Mouse (Mus musculus) liver, adult 2 months (tissue): ENCODE measurements around the gene Anxa3. TPM values are rescaled to one million over a fixed set of nuclear protein-coding genes. Genes with fewer than 3 reads are reported as not detected.

Experiments
- DNase-seq: peaks from one replicate; pipeline ENCODE4 v3.0.0-alpha.2; 2011; ENCODE audit warnings: low read depth, low spot score; ENCODE audit errors: extremely low read depth
- H3K27ac ChIP-seq: fragments of 200-500 bp; replicated peaks from 2 replicates; pipeline ENCODE4 v1.5.1; 2012; ENCODE audit warnings: low read depth, mild to moderate bottlenecking, control low read depth, inconsistent platforms, low read length; ENCODE audit not compliant: insufficient read depth
- H3K27me3 ChIP-seq: fragments of 200-500 bp; 2 replicates; pipeline ENCODE4 v1.6.1; 2012; ENCODE audit warnings: mild to moderate bottlenecking, moderate library complexity, low read length, inconsistent platforms; ENCODE audit not compliant: control insufficient read depth, insufficient read depth
- H3K36me3 ChIP-seq: fragments of 200-500 bp; 2 replicates; pipeline ENCODE4 v1.6.1; 2012; ENCODE audit warnings: low read length, inconsistent platforms; ENCODE audit not compliant: control insufficient read depth, insufficient read depth
- H3K4me1 ChIP-seq: fragments of 200-500 bp; 2 replicates; pipeline ENCODE4 v1.6.1; 2011; ENCODE audit warnings: low read length; ENCODE audit not compliant: control insufficient read depth, insufficient read depth
- H3K4me3 ChIP-seq: fragments of 200-500 bp; 2 replicates; pipeline ENCODE4 v1.5.1; 2011; ENCODE audit warnings: low read depth, mild to moderate bottlenecking, control low read depth, low read length, moderate library complexity; ENCODE audit not compliant: insufficient read depth
- H3K79me2 ChIP-seq: fragments of 200-500 bp; 2 replicates; pipeline ENCODE4 v1.6.1; 2012; ENCODE audit warnings: inconsistent platforms, mild to moderate bottlenecking, low read length, moderate library complexity; ENCODE audit not compliant: control insufficient read depth, insufficient read depth
- H3K9ac ChIP-seq: fragments of 200-500 bp; 2 replicates; pipeline ENCODE4 v1.6.1; 2012; ENCODE audit warnings: low read depth, mild to moderate bottlenecking, control low read depth, inconsistent platforms, low read length
- CTCF ChIP-seq: fragments of 200-500 bp; IDR thresholded peaks from 2 replicates; pipeline ENCODE4 v1.5.1; 2011; ENCODE audit warnings: low read depth, low read length, control low read depth
- POLR2A ChIP-seq: fragments of 200-500 bp; IDR thresholded peaks from 2 replicates; pipeline ENCODE4 v1.6.1; 2011; ENCODE audit warnings: low read length, control low read depth; ENCODE audit not compliant: insufficient read depth; ENCODE audit errors: extremely low read depth
- WGBS: fragments of 180-500 bp; shearing (Covaris S2); methylation state at CpG from one replicate; pipeline ENCODE4 v1.1.7; 2018; 5-methylcytosine and 5-hydroxymethylcytosine counted together
- polyA plus RNA-seq: library from polyadenylated mRNA; depleted of rRNA; stranded (reverse); fragments of >200 nt; gene quantifications from 2 replicates; pipeline ENCODE4 v1.2.3, GENCODE M21; 2012
- total RNA-seq: library from RNA; depleted of rRNA; stranded (reverse); fragments of >200 nt; gene quantifications from 2 replicates; pipeline ENCODE4 v1.2.3, GENCODE M21; 2014

Anxa3 gene
- total and polyA plus RNA-seq, 2 experiments = 1.5 to 7.8 TPM

DNA sequence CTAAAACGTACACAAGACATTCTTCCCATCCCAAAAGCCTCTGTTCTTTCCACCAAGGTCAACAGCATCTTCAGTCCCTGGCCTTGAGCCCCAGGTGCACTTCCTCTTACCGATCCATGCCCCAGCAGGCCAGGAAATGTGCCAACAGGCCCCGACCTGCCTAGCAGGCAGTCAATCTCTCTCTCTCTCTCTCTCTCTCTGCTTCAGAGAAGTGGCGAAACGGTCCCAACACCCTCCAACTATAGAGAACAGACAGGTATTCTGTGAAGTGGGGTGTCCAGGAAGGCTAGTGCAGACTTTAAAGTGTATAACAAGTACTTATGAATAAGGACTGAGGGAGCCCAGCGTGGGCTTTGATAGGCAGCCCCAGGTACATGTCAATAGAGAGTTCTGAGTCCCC is 75.8 kb downstream of the Anxa3 start:
- Histone ChIP-seq H3K36me3 (no peaks in the 10 kb centered on the region), H3K9ac (no peak overlapping the region), H3K4me3 (no peak overlapping the region), H3K27ac (no peak overlapping the region), H3K4me1 (no peaks in the 10 kb centered on the region), H3K79me2 (no peaks in the 10 kb centered on the region), H3K27me3 (no peaks in the 10 kb centered on the region)
- no peak for DNase-seq
- 70% methylated on average over 6 of the region's 6 CpGs for WGBS
- TF ChIP-seq CTCF (no peak), POLR2A (no peak)

DNA sequence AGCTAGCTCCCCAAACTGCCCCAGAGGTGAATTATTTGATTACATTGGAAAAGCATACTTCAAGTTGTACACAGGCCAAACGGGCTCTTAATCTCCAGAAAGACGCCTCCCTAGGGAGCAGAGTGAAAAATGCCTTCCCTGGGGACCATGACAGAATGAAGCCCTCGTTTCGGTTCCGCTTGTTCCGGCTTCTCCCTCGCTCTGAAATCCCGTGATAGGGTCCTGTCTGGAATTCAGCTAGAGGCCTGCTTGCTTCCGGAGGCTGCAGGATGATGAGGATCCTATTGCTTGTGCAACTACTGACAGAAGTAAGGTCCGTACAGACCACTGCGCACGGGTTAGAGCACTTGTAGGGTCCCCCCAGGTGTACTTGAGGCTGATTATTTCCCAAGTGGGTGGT is 77.9 kb downstream of the Anxa3 start:
- H3K27ac ChIP-seq = no peak overlapping the region
- no peak for TF ChIP-seq POLR2A
- no peak for TF ChIP-seq CTCF
- H3K9ac ChIP-seq = no peak overlapping the region
- WGBS = 92% methylated on average over 12 of the region's 12 CpGs
- DNase-seq = no peak
- H3K4me1 ChIP-seq = no peaks in the 10 kb centered on the region
- no peak overlapping the region for H3K4me3 ChIP-seq
- no peaks in the 10 kb centered on the region for H3K27me3 ChIP-seq
- no peaks in the 10 kb centered on the region for H3K79me2 ChIP-seq
- H3K36me3 ChIP-seq = no peaks in the 10 kb centered on the region

DNA sequence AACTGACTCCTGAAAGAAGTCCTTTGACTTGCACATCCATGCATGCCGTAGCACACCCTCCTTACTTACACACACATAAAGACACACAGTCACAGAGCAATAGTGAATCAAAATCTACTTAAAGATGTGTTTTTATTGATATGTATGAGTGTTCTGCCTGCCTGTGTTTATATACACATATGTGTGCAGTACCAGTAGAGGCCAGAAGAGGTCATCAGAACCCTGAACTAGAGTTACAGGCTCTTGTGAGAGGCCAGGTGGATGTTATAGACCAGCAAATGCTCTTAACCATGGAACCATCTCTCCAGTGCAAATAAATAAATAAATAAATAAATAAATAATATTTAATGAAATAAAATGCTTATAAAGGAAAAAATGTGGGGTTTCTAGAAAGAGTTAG is 85.0 kb downstream of the Anxa3 start:
- Histone ChIP-seq H3K4me1 (no peaks in the 10 kb centered on the region), H3K9ac (no peak overlapping the region), H3K4me3 (no peak overlapping the region), H3K27ac (no peak overlapping the region), H3K27me3 (no peaks in the 10 kb centered on the region; the same call in 1 of the 2 replicates), H3K79me2 (no peaks in the 10 kb centered on the region), H3K36me3 (no peaks in the 10 kb centered on the region)
- peak; percentile 34 for DNase-seq
- no peak for TF ChIP-seq CTCF
- TF ChIP-seq POLR2A = no peak
- WGBS = 100% methylated on average over 1 of the region's 1 CpGs

DNA sequence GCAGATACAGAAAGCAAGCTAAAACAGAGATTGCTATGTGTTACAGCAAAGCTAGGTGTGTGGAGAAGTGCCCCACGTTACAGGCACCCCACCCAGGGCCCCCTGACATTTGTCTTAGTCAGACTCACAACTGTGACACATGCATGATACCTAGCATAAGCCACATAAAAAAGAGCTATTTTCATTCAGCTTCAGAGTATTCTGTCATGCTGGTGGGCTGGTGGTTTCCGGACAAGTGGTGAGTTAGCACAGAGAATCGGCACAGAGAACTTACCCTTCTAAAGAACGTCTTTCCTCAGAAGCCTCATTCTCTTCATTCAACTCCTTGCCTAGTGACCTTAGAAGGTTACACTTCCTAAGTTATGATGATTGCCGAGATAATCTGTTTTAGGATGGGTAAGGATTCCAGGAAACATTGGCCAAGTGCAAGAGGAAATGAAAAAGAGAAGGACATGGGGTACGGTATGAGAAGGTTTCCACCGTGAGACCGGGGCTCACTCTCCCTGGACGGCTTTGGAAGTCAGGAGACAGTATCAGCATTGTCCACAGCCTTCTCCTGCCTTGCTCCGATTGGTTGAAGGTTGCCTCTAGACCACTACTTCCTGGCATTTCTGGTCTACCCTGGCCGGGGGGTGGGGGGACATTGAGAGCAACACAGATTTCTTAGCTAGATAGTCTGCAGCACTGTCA is 85.9 kb downstream of the Anxa3 start:
- no peaks in the 10 kb centered on the region for H3K79me2 ChIP-seq
- H3K27ac ChIP-seq = no peak overlapping the region
- 92% methylated on average over 11 of the region's 11 CpGs for WGBS
- TF ChIP-seq CTCF (no peak), POLR2A (no peak)
- DNase-seq = no peak
- no peaks in the 10 kb centered on the region for H3K4me1 ChIP-seq
- H3K4me3 ChIP-seq = no peak overlapping the region
- no peaks in the 10 kb centered on the region; the same call in 1 of the 2 replicates for H3K27me3 ChIP-seq
- H3K36me3 ChIP-seq = no peaks in the 10 kb centered on the region
- no peak overlapping the region for H3K9ac ChIP-seq

DNA sequence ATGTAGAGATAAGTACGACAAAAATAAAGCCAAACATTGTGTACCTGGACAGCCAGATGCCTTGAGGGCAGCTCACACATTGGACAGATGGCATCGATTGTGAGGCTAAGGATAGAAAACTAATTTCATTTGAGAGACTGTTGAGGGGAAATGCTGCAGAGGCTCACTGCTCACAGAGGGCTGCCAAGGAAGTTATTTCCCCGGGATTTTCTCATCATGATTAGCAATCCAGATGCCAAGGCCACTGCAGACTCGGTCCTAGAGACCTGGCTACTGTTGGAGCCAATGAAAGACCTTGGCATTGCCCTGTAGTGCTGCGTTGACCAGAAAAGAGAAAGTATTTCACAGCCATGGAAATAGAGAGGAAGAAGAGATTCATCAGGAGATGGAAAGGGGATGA is 87.1 kb downstream of the Anxa3 start:
- Histone ChIP-seq H3K4me3 (no peak overlapping the region), H3K9ac (no peak overlapping the region), H3K27ac (no peak overlapping the region), H3K27me3 (no peaks in the 10 kb centered on the region; the same call in 1 of the 2 replicates), H3K36me3 (no peaks in the 10 kb centered on the region), H3K79me2 (no peaks in the 10 kb centered on the region), H3K4me1 (no peaks in the 10 kb centered on the region)
- TF ChIP-seq POLR2A (no peak), CTCF (no peak)
- DNase-seq = no peak
- 75% methylated on average over 5 of the region's 5 CpGs for WGBS

DNA sequence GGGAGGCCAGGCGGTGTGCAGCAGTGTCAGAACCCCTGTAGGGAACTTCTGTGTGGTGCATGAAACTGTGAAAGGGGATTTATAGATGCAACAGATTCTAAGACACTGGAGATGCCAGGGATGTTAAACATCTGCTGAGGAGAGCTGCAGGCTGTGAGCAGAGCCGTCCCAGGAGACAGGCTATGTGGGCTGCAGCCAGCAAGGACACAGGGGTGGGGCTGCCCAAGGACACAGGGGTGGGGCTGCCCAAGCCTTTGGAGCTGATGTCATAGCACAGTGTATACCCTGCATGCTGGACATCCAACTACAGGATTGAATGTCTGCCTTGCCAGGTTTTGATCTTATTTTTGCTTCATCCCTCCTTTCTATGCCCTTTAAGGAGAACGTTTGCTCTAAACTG is 88.0 kb downstream of the Anxa3 start:
- H3K79me2 ChIP-seq = no peaks in the 10 kb centered on the region
- no peak overlapping the region for H3K27ac ChIP-seq
- H3K27me3 ChIP-seq = no peaks in the 10 kb centered on the region; the same call in 1 of the 2 replicates
- no peaks in the 10 kb centered on the region for H3K36me3 ChIP-seq
- no peak overlapping the region for H3K9ac ChIP-seq
- WGBS = 66% methylated on average over 3 of the region's 3 CpGs
- no peak for DNase-seq
- TF ChIP-seq CTCF (no peak), POLR2A (no peak)
- no peak overlapping the region for H3K4me3 ChIP-seq
- no peaks in the 10 kb centered on the region for H3K4me1 ChIP-seq
